Mouse (Mus musculus): Measurements from ENCODE around the gene Akna.

DNA sequence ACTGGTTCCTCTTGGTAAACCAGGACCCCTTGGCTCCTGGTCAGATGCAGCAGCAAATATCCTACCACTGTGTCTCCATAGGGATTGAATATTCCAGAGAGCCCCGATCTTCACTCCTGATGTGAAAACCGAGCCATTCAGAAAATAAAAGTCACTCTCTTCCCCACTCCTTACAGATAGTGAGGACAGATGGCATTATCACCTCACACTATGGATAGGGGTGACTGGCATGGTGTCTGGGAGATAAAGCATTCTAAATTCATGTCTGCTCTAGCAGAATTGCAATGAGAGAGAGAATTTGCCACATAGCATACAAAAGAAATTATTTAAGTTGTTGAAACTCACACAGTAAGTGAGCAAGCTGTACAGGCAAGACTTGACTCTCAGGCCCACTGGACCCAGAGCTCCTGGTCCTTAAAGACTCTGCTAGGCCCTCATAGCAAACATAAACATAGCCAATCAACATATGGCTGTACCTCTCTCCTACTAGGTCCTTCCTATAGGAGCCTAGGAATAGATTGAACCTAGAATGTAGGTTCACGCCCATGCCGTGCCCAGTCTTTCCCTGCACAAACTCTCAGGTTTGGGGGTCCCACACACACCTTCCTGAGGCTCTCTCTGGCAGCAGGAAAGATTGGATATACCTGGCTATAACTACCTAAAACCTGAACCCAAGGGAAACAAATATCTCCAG lies 20.3 kb downstream of the Akna start:
- TF ChIP-seq POLR2A (IDR thresholded peaks at IDR 0.05; ENCODE audit: borderline replicate concordance, extremely low read depth, low read depth, low read length), result no peak
- no peak for TF ChIP-seq CTCF (IDR thresholded peaks at IDR 0.05; ENCODE audit: insufficient read depth, low read length)
